Mouse (Mus musculus) bone marrow, adult 2 months (tissue): ENCODE results near the gene Dusp3.

Source experiments
- CTCF ChIP-seq: fragments of 200-500 bp; IDR thresholded peaks from 2 replicates; pipeline ENCODE4 v1.5.1; 2011; ENCODE audit warnings: low read length, control low read depth; ENCODE audit not compliant: control insufficient read depth, insufficient read depth
- POLR2A ChIP-seq: fragments of 200-500 bp; IDR thresholded peaks from 2 replicates; pipeline ENCODE4 v1.6.1; 2011; ENCODE audit warnings: low read depth, mild to moderate bottlenecking, control low read depth, low read length, borderline replicate concordance; ENCODE audit not compliant: control insufficient read depth

GRCm38 (mm10) chr11:101931978-101932377 lies 54.8 kb downstream of the Dusp3 start:
- TF ChIP-seq POLR2A (no peak), CTCF (no peak)
